Mouse (Mus musculus): ENCODE results near the gene Kansl1. TPM values are rescaled to one million over a fixed set of nuclear protein-coding genes. Genes with fewer than 3 reads are reported as not detected.

Kansl1 gene
- polyA plus RNA-seq, 1 experiment from 2014 or later = 5.6 TPM

- WGBS (ENCODE audit: insufficient replicate concordance) = under 1% methylated on average over 75 of the region's 82 CpGs
- ATAC-seq (ENCODE audit: low read depth) = peak; percentile 87
Observed at GRCm38 (mm10) chr11:104442333-104443136, 26.1 kb downstream of the Kansl1 start.

GRCm38 (mm10) chr11:104441475-104442332 is 27.0 kb downstream of the Kansl1 start:
- peak; percentile 53 for ATAC-seq (ENCODE audit: low read depth)
- Histone ChIP-seq H3K27me3 (ENCODE audit: control insufficient read depth, insufficient read depth, low read depth, low read length) (no peaks in the 10 kb centered on the region), H3K4me2 (ENCODE audit: low read depth, low read length) (peak overlapping the region; percentile 74), H3K36me3 (ENCODE audit: control insufficient read depth, insufficient read depth) (no peaks in the 10 kb centered on the region), H3K27ac (ENCODE audit: low read length) (peak overlapping the region; percentile 100), H3K4me1 (ENCODE audit: control insufficient read depth, low read depth, low read length) (peaks cover 14% of the 10 kb centered on the region), H3K4me3 (ENCODE audit: low read depth, low read length) (peak overlapping the region; percentile 76), H3K9me3 (replicated peaks; ENCODE audit: control insufficient read depth, low read length) (no peaks in the 10 kb centered on the region), H3K9ac (ENCODE audit: low read depth, low read length) (peak overlapping the region; percentile 99)
- 0% methylated on average over 72 of the region's 92 CpGs for WGBS (ENCODE audit: insufficient replicate concordance)

More at GRCm38 (mm10) chr11:104442333-104443136, 26.1 kb downstream of the Kansl1 start:
- peaks cover 14% of the 10 kb centered on the region for H3K4me1 ChIP-seq (ENCODE audit: control insufficient read depth, low read depth, low read length)
- no peaks in the 10 kb centered on the region for H3K9me3 ChIP-seq (replicated peaks; ENCODE audit: control insufficient read depth, low read length)
- H3K27ac ChIP-seq (ENCODE audit: low read length) = peak overlapping the region; percentile 100
- no peaks in the 10 kb centered on the region for H3K36me3 ChIP-seq (ENCODE audit: control insufficient read depth, insufficient read depth)
- H3K4me3 ChIP-seq (ENCODE audit: low read depth, low read length) = peak overlapping the region; percentile 76
- H3K9ac ChIP-seq (ENCODE audit: low read depth, low read length) = peak overlapping the region; percentile 99
- peak overlapping the region; percentile 81 for H3K4me2 ChIP-seq (ENCODE audit: low read depth, low read length)
- H3K27me3 ChIP-seq (ENCODE audit: control insufficient read depth, insufficient read depth, low read depth, low read length) = no peaks in the 10 kb centered on the region

- under 1% methylated on average over 20 of the region's 20 CpGs for WGBS (ENCODE audit: insufficient replicate concordance)
- Histone ChIP-seq H3K4me3 (ENCODE audit: low read depth, low read length) (peak overlapping the region; percentile 76), H3K27me3 (ENCODE audit: control insufficient read depth, insufficient read depth, low read depth, low read length) (no peaks in the 10 kb centered on the region), H3K9ac (ENCODE audit: low read depth, low read length) (peak overlapping the region; percentile 99), H3K36me3 (ENCODE audit: control insufficient read depth, insufficient read depth) (no peaks in the 10 kb centered on the region), H3K27ac (ENCODE audit: low read length) (peak overlapping the region; percentile 100), H3K9me3 (replicated peaks; ENCODE audit: control insufficient read depth, low read length) (no peaks in the 10 kb centered on the region), H3K4me2 (ENCODE audit: low read depth, low read length) (peak overlapping the region; percentile 74), H3K4me1 (ENCODE audit: control insufficient read depth, low read depth, low read length) (peaks cover 17% of the 10 kb centered on the region)
- no peak for ATAC-seq (ENCODE audit: low read depth)
Observed at GRCm38 (mm10) chr11:104440521-104441474, 27.9 kb downstream of the Kansl1 start.

- H3K36me3 ChIP-seq (ENCODE audit: control insufficient read depth, insufficient read depth) = no peaks in the 10 kb centered on the region
- no peaks in the 10 kb centered on the region for H3K27me3 ChIP-seq (ENCODE audit: control insufficient read depth, insufficient read depth, low read depth, low read length)
- peaks cover 22% of the 10 kb centered on the region for H3K4me1 ChIP-seq (ENCODE audit: control insufficient read depth, low read depth, low read length)
- peak overlapping the region; percentile 74 for H3K4me2 ChIP-seq (ENCODE audit: low read depth, low read length)
- 37% methylated on average over 2 of the region's 2 CpGs for WGBS (ENCODE audit: insufficient replicate concordance)
- H3K9me3 ChIP-seq (replicated peaks; ENCODE audit: control insufficient read depth, low read length) = no peaks in the 10 kb centered on the region
- no peak overlapping the region for H3K4me3 ChIP-seq (ENCODE audit: low read depth, low read length)
- no peak overlapping the region for H3K27ac ChIP-seq (ENCODE audit: low read length)
- ATAC-seq (ENCODE audit: low read depth) = no peak
- H3K9ac ChIP-seq (ENCODE audit: low read depth, low read length) = no peak overlapping the region
Observed at GRCm38 (mm10) chr11:104439703-104440102, 29.0 kb downstream of the Kansl1 start.

- no peak overlapping the region for H3K9ac ChIP-seq (ENCODE audit: low read depth, low read length)
- no peak for ATAC-seq (ENCODE audit: low read depth)
- H3K27me3 ChIP-seq (ENCODE audit: control insufficient read depth, insufficient read depth, low read depth, low read length) = no peaks in the 10 kb centered on the region
- peak overlapping the region; percentile 35; the same call in 1 of the 2 replicates for H3K4me2 ChIP-seq (ENCODE audit: low read depth, low read length)
- no peak overlapping the region for H3K4me3 ChIP-seq (ENCODE audit: low read depth, low read length)
- H3K36me3 ChIP-seq (ENCODE audit: control insufficient read depth, insufficient read depth) = no peaks in the 10 kb centered on the region
- H3K27ac ChIP-seq (ENCODE audit: low read length) = no peak overlapping the region
- peaks cover 28% of the 10 kb centered on the region for H3K4me1 ChIP-seq (ENCODE audit: control insufficient read depth, low read depth, low read length)
- H3K9me3 ChIP-seq (replicated peaks; ENCODE audit: control insufficient read depth, low read length) = no peaks in the 10 kb centered on the region
Observed at GRCm38 (mm10) chr11:104438450-104438849, 30.2 kb downstream of the Kansl1 start.

- Histone ChIP-seq H3K4me2 (ENCODE audit: low read depth, low read length) (peak overlapping the region; percentile 20; the same call in 1 of the 2 replicates), H3K27me3 (ENCODE audit: control insufficient read depth, insufficient read depth, low read depth, low read length) (no peaks in the 10 kb centered on the region), H3K4me3 (ENCODE audit: low read depth, low read length) (no peak overlapping the region), H3K9ac (ENCODE audit: low read depth, low read length) (no peak overlapping the region), H3K4me1 (ENCODE audit: control insufficient read depth, low read depth, low read length) (peaks cover 31% of the 10 kb centered on the region), H3K27ac (ENCODE audit: low read length) (no peak overlapping the region; the same call in 1 of the 2 replicates), H3K36me3 (ENCODE audit: control insufficient read depth, insufficient read depth) (no peaks in the 10 kb centered on the region), H3K9me3 (replicated peaks; ENCODE audit: control insufficient read depth, low read length) (no peaks in the 10 kb centered on the region)
- 36% methylated on average over 2 of the region's 2 CpGs for WGBS (ENCODE audit: insufficient replicate concordance)
- no peak for ATAC-seq (ENCODE audit: low read depth)
Observed at GRCm38 (mm10) chr11:104436394-104436954, 32.2 kb downstream of the Kansl1 start.

GRCm38 (mm10) chr11:104435753-104436152 is 32.9 kb downstream of the Kansl1 start:
- Histone ChIP-seq H3K9ac (ENCODE audit: low read depth, low read length) (no peak overlapping the region), H3K4me1 (ENCODE audit: control insufficient read depth, low read depth, low read length) (peaks cover 31% of the 10 kb centered on the region), H3K27ac (ENCODE audit: low read length) (no peak overlapping the region), H3K27me3 (ENCODE audit: control insufficient read depth, insufficient read depth, low read depth, low read length) (no peaks in the 10 kb centered on the region), H3K4me3 (ENCODE audit: low read depth, low read length) (no peak overlapping the region), H3K4me2 (ENCODE audit: low read depth, low read length) (no peak overlapping the region), H3K9me3 (replicated peaks; ENCODE audit: control insufficient read depth, low read length) (no peaks in the 10 kb centered on the region), H3K36me3 (ENCODE audit: control insufficient read depth, insufficient read depth) (no peaks in the 10 kb centered on the region)
- ATAC-seq (ENCODE audit: low read depth) = peak; percentile 40

- Histone ChIP-seq H3K36me3 (ENCODE audit: control insufficient read depth, insufficient read depth) (no peaks in the 10 kb centered on the region), H3K4me1 (ENCODE audit: control insufficient read depth, low read depth, low read length) (peaks cover 31% of the 10 kb centered on the region), H3K9me3 (replicated peaks; ENCODE audit: control insufficient read depth, low read length) (no peaks in the 10 kb centered on the region), H3K27me3 (ENCODE audit: control insufficient read depth, insufficient read depth, low read depth, low read length) (no peaks in the 10 kb centered on the region), H3K4me3 (ENCODE audit: low read depth, low read length) (no peak overlapping the region), H3K9ac (ENCODE audit: low read depth, low read length) (no peak overlapping the region), H3K27ac (ENCODE audit: low read length) (no peak overlapping the region), H3K4me2 (ENCODE audit: low read depth, low read length) (no peak overlapping the region)
- no peak for ATAC-seq (ENCODE audit: low read depth)
- WGBS (ENCODE audit: insufficient replicate concordance) = 18% methylated on average over 1 of the region's 1 CpGs
Observed at GRCm38 (mm10) chr11:104435141-104435540, 33.5 kb downstream of the Kansl1 start.
